Mouse (Mus musculus): ENCODE results near the gene Cd101.

Gene Cd101

GRCm38 (mm10) chr3:101005392-101005791, 24.0 kb downstream of the Cd101 start:
- in situ Hi-C loops (cut with MseI, MboI): no loop called here

GRCm38 (mm10) chr3:101003575-101004356, 25.6 kb downstream of the Cd101 start:
- in situ Hi-C loops (cut with MseI, MboI): no loop called here

GRCm38 (mm10) chr3:100999732-101000131, 29.6 kb downstream of the Cd101 start:
- in situ Hi-C loops (cut with MseI, MboI): loop anchor here in 1 of 2 experiments (25.0 kb wide), 1 partner anchor 463 kb away; no protein-coding TSS in a partner anchor

GRCm38 (mm10) chr3:100998904-100999340, 30.4 kb downstream of the Cd101 start:
- in situ Hi-C loops (cut with MseI, MboI): loop anchor here in 1 of 2 experiments (25.0 kb wide), 1 partner anchor 463 kb away; no protein-coding TSS in a partner anchor

- in situ Hi-C loops (cut with MseI, MboI): loop anchor here in 1 of 2 experiments (25.0 kb wide), 1 partner anchor 464 kb away; no protein-coding TSS in a partner anchor
These were observed 31.4 kb downstream of the Cd101 start for GRCm38 (mm10) chr3:100997785-100998570.

- in situ Hi-C loops (cut with MseI, MboI): loop anchor here in 1 of 2 experiments (25.0 kb wide), 1 partner anchor 468 kb away; no protein-coding TSS in a partner anchor
These were observed 35.1 kb downstream of the Cd101 start for GRCm38 (mm10) chr3:100994252-100994651.

GRCm38 (mm10) chr3:100993718-100994117, 35.6 kb downstream of the Cd101 start:
- in situ Hi-C loops (cut with MseI, MboI): loop anchor here in 1 of 2 experiments (25.0 kb wide), 1 partner anchor 469 kb away; no protein-coding TSS in a partner anchor

- in situ Hi-C loops (cut with MseI, MboI): loop anchor here in 1 of 2 experiments (25.0 kb wide), 1 partner anchor 469 kb away; no protein-coding TSS in a partner anchor
These were observed 36.2 kb downstream of the Cd101 start for GRCm38 (mm10) chr3:100993158-100993557.

- in situ Hi-C loops (cut with MseI, MboI): loop anchor here in 1 of 2 experiments (25.0 kb wide), 1 partner anchor 472 kb away; no protein-coding TSS in a partner anchor
These were observed 39.1 kb downstream of the Cd101 start for GRCm38 (mm10) chr3:100990231-100990630.

GRCm38 (mm10) chr3:100989417-100989816, 39.9 kb downstream of the Cd101 start:
- in situ Hi-C loops (cut with MseI, MboI): loop anchor here in 1 of 2 experiments (25.0 kb wide), 1 partner anchor 473 kb away; no protein-coding TSS in a partner anchor

GRCm38 (mm10) chr3:100979290-100979689, 50.1 kb downstream of the Cd101 start:
- in situ Hi-C loops (cut with MseI, MboI): loop anchor here in 1 of 2 experiments (25.0 kb wide), 1 partner anchor 483 kb away; no protein-coding TSS in a partner anchor

- in situ Hi-C loops (cut with MseI, MboI): loop anchor here (5.0 kb wide), 1 partner anchor 323 kb away; no protein-coding TSS in a partner anchor
These were observed 55.5 kb downstream of the Cd101 start for GRCm38 (mm10) chr3:100973906-100974305.

- in situ Hi-C loops (cut with MseI, MboI): no loop called here
These were observed 60.0 kb downstream of the Cd101 start, which contains the start of gene Ttf2 for GRCm38 (mm10) chr3:100969176-100969917. TSS of gene Ttf2 (minus strand) at chr3:100969663.

GRCm38 (mm10) chr3:100963849-100964542, 65.4 kb downstream of the Cd101 start:
- in situ Hi-C loops (cut with MseI, MboI): no loop called here

- in situ Hi-C loops (cut with MseI, MboI): no loop called here
These were observed 67.9 kb downstream of the Cd101 start for GRCm38 (mm10) chr3:100961501-100961900.

- in situ Hi-C loops (cut with MseI, MboI): no loop called here
These were observed 68.3 kb downstream of the Cd101 start for GRCm38 (mm10) chr3:100961007-100961406.

- in situ Hi-C loops (cut with MseI, MboI): no loop called here
These were observed 74.7 kb downstream of the Cd101 start for GRCm38 (mm10) chr3:100954616-100955015.

- in situ Hi-C loops (cut with MseI, MboI): no loop called here
These were observed 77.8 kb downstream of the Cd101 start for GRCm38 (mm10) chr3:100951531-100951930.

GRCm38 (mm10) chr3:100947286-100947685, 82.1 kb downstream of the Cd101 start:
- in situ Hi-C loops (cut with MseI, MboI): no loop called here

Measured in mouse trophoblast stem cell (cell line).